Mouse (Mus musculus): ENCODE data around the gene Shkbp1.

Shkbp1 gene

GRCm38 (mm10) chr7:27333316-27333941 lies 22.4 kb downstream of the Shkbp1 start:
- DNase-seq (ENCODE audit: low spot score in 2 of 2), result no peak

- DNase-seq (ENCODE audit: low spot score in 2 of 2), result peak in 1 of 2 experiments; percentile 68
Observed at GRCm38 (mm10) chr7:27332353-27333199, 23.2 kb downstream of the Shkbp1 start.

- DNase-seq (ENCODE audit: low spot score in 2 of 2), result no peak
Observed at GRCm38 (mm10) chr7:27331854-27332253, 24.0 kb downstream of the Shkbp1 start.

- no peak for DNase-seq (ENCODE audit: low spot score in 2 of 2)
Observed at GRCm38 (mm10) chr7:27331541-27331851, 24.3 kb downstream of the Shkbp1 start.

- DNase-seq (ENCODE audit: low spot score in 2 of 2), result peak in 1 of 2 experiments; percentile 62
Observed at GRCm38 (mm10) chr7:27330709-27331540, 24.9 kb downstream of the Shkbp1 start.

GRCm38 (mm10) chr7:27329981-27330380 lies 25.8 kb downstream of the Shkbp1 start:
- no peak for DNase-seq (ENCODE audit: low spot score in 2 of 2)

- peak in 1 of 2 experiments; percentile 65 for DNase-seq (ENCODE audit: low spot score in 2 of 2)
Observed at GRCm38 (mm10) chr7:27329326-27329947, 26.4 kb downstream of the Shkbp1 start.

- no peak for DNase-seq (ENCODE audit: low spot score in 2 of 2)
Observed at GRCm38 (mm10) chr7:27328648-27329047, 27.2 kb downstream of the Shkbp1 start.

- no peak for DNase-seq (ENCODE audit: low spot score in 2 of 2)
Observed at GRCm38 (mm10) chr7:27328161-27328560, 27.7 kb downstream of the Shkbp1 start.

- no peak for DNase-seq (ENCODE audit: low spot score in 2 of 2)
Observed at GRCm38 (mm10) chr7:27327500-27327899, 28.3 kb downstream of the Shkbp1 start.

- DNase-seq (ENCODE audit: low spot score in 2 of 2), result no peak
Observed at GRCm38 (mm10) chr7:27326101-27326880, 29.5 kb downstream of the Shkbp1 start.

GRCm38 (mm10) chr7:27325697-27326096 lies 30.1 kb downstream of the Shkbp1 start:
- no peak for DNase-seq (ENCODE audit: low spot score in 2 of 2)

GRCm38 (mm10) chr7:27324928-27325327 lies 30.9 kb downstream of the Shkbp1 start:
- no peak for DNase-seq (ENCODE audit: low spot score in 2 of 2)

- no peak for DNase-seq (ENCODE audit: low spot score in 2 of 2)
Observed at GRCm38 (mm10) chr7:27324161-27324560, 31.7 kb downstream of the Shkbp1 start.

GRCm38 (mm10) chr7:27323001-27323400 lies 32.8 kb downstream of the Shkbp1 start:
- no peak for DNase-seq (ENCODE audit: low spot score in 2 of 2)

GRCm38 (mm10) chr7:27322291-27322690 lies 33.5 kb downstream of the Shkbp1 start:
- DNase-seq (ENCODE audit: low spot score in 2 of 2), result no peak

- no peak for DNase-seq (ENCODE audit: low spot score in 2 of 2)
Observed at GRCm38 (mm10) chr7:27319411-27319810, 36.4 kb downstream of the Shkbp1 start.

GRCm38 (mm10) chr7:27315958-27316357 lies 39.9 kb downstream of the Shkbp1 start:
- DNase-seq (ENCODE audit: low spot score in 2 of 2), result no peak

- DNase-seq (ENCODE audit: low spot score in 2 of 2), result no peak
Observed at GRCm38 (mm10) chr7:27314393-27314792, 41.4 kb downstream of the Shkbp1 start.

- no peak for DNase-seq (ENCODE audit: low spot score in 2 of 2)
Observed at GRCm38 (mm10) chr7:27311651-27312284, 44.1 kb downstream of the Shkbp1 start.

Measured in right cerebral cortex, postnatal 36 days (tissue).